Mouse (Mus musculus) CH12.LX (cell line): Measurements from ENCODE around the gene Itgb2l.

Experiments used
- CTCF ChIP-seq, 2 experiments: IDR thresholded peaks in 1 of 2; conservative IDR thresholded peaks in 1 of 2; 2 replicates each; pipeline ENCODE4 v1.5.1; 2011 to 2012; ENCODE audit warnings: low read depth in 2 of 2, low read length in 2 of 2, improper control_type of control experiment in 1 of 2, inconsistent platforms in 1 of 2, mild to moderate bottlenecking in 1 of 2, moderate library complexity in 1 of 2
- SIN3A ChIP-seq: IDR thresholded peaks from 2 replicates; pipeline ENCODE4 v1.6.1; 2012; ENCODE audit warnings: low read length, improper control_type of control experiment, inconsistent platforms

DNA sequence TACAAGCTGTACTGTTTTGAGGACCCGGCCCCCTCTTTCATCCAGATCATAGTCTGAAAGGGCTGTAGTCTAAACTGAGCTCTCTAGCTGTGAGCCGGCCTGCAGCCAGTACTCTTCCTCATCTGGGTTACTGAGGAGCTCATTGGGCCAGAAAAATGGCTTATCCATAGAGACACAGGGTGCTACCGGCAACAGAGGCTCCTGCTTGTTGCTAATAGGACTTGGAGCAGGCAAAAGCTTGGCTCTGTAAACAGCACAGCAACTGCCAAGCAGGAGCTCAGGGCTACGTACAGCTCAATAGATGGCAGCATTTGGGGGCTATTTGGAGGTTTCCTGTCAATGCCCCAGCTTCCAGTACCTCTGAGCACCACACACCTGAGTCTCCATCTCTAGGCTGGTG, 43.4 kb downstream of the Itgb2l start:
- TF ChIP-seq SIN3A (no peak), CTCF (conservative IDR thresholded peaks at IDR 0.05 in 1 of 2, IDR thresholded peaks at IDR 0.05 in 1 of 2; ENCODE audit: low read depth in 2 of 2, low read length in 2 of 2) (no peak)
